Mouse (Mus musculus) cerebellum, adult 8-10 months (tissue): ENCODE measurements around the gene Tsc22d3.
"Not testable (repeated sequence)": the region's sequence is repeated elsewhere in the genome, so short reads cannot be mapped to it uniquely, and the experiment has no call there.

Experiments
- DNase-seq: peaks from one replicate; pipeline ENCODE4 v3.0.0; 2022

Gene Tsc22d3

GRCm38 (mm10) chrX:140565212-140565611 lies 35.2 kb downstream of the Tsc22d3 start:
- DNase-seq, result peak; percentile 39

GRCm38 (mm10) chrX:140564777-140565176 lies 35.7 kb downstream of the Tsc22d3 start:
- peak; percentile 20 for DNase-seq

- DNase-seq, result no peak
These were observed 42.1 kb downstream of the Tsc22d3 start for GRCm38 (mm10) chrX:140558176-140558844.

GRCm38 (mm10) chrX:140555965-140556364 lies 44.5 kb downstream of the Tsc22d3 start:
- no peak for DNase-seq

GRCm38 (mm10) chrX:140555423-140555822 lies 45.0 kb downstream of the Tsc22d3 start:
- no peak for DNase-seq

- DNase-seq, result no peak
These were observed 52.6 kb downstream of the Tsc22d3 start for GRCm38 (mm10) chrX:140547660-140548419.

GRCm38 (mm10) chrX:140544737-140545136 lies 55.7 kb downstream of the Tsc22d3 start:
- DNase-seq, result peak; percentile 63

GRCm38 (mm10) chrX:140542938-140543673 lies 57.4 kb downstream of the Tsc22d3 start:
- DNase-seq, result peak; percentile 69

- DNase-seq, result no peak
These were observed 58.0 kb downstream of the Tsc22d3 start for GRCm38 (mm10) chrX:140542474-140542845.

- peak; percentile 46 for DNase-seq
These were observed 58.6 kb downstream of the Tsc22d3 start for GRCm38 (mm10) chrX:140541711-140542473.

- no peak for DNase-seq
These were observed 59.9 kb downstream of the Tsc22d3 start for GRCm38 (mm10) chrX:140540500-140541114.

- not testable (repeated sequence) for DNase-seq
These were observed 60.6 kb downstream of the Tsc22d3 start for GRCm38 (mm10) chrX:140539831-140540230.

GRCm38 (mm10) chrX:140539111-140539680 lies 61.3 kb downstream of the Tsc22d3 start:
- DNase-seq, result no peak

- no peak for DNase-seq
These were observed 61.8 kb downstream of the Tsc22d3 start for GRCm38 (mm10) chrX:140538649-140539048.

- no peak for DNase-seq
These were observed 62.8 kb downstream of the Tsc22d3 start for GRCm38 (mm10) chrX:140537662-140538061.

- DNase-seq, result no peak
These were observed 65.0 kb downstream of the Tsc22d3 start for GRCm38 (mm10) chrX:140535487-140535886.

GRCm38 (mm10) chrX:140534306-140534705 lies 66.2 kb downstream of the Tsc22d3 start:
- no peak for DNase-seq

GRCm38 (mm10) chrX:140532325-140532724 lies 68.1 kb downstream of the Tsc22d3 start:
- no peak for DNase-seq

GRCm38 (mm10) chrX:140531356-140531755 lies 69.1 kb downstream of the Tsc22d3 start:
- no peak for DNase-seq

- DNase-seq, result no peak
These were observed 69.8 kb downstream of the Tsc22d3 start for GRCm38 (mm10) chrX:140530632-140531031.

- no peak for DNase-seq
These were observed 71.3 kb downstream of the Tsc22d3 start for GRCm38 (mm10) chrX:140529074-140529561.

- no peak for DNase-seq
These were observed 73.2 kb downstream of the Tsc22d3 start for GRCm38 (mm10) chrX:140527231-140527630.
